Mouse (Mus musculus): ENCODE data around the gene Lcmt1.

The Lcmt1 gene

GRCm38 (mm10) chr7:123360185-123360584 is 9.4 kb upstream of the Lcmt1 start:
- DNase-seq (ENCODE audit: low spot score), result no peak

GRCm38 (mm10) chr7:123361229-123361980 is 8.2 kb upstream of the Lcmt1 start:
- DNase-seq (ENCODE audit: low spot score), result no peak

GRCm38 (mm10) chr7:123362806-123363205 is 6.8 kb upstream of the Lcmt1 start:
- no peak for DNase-seq (ENCODE audit: low spot score)

GRCm38 (mm10) chr7:123363971-123364370 is 5.6 kb upstream of the Lcmt1 start:
- DNase-seq (ENCODE audit: low spot score), result no peak

GRCm38 (mm10) chr7:123365876-123366741 is 3.5 kb upstream of the Lcmt1 start:
- DNase-seq (ENCODE audit: low spot score), result no peak

- DNase-seq (ENCODE audit: low spot score), result no peak
Measured at GRCm38 (mm10) chr7:123366806-123367205, 2.8 kb upstream of the Lcmt1 start.

- DNase-seq (ENCODE audit: low spot score), result no peak
Measured at GRCm38 (mm10) chr7:123367218-123368150, 2.1 kb upstream of the Lcmt1 start.

- DNase-seq (ENCODE audit: low spot score), result no peak
Measured at GRCm38 (mm10) chr7:123368187-123368586, 1.4 kb upstream of the Lcmt1 start.

- no peak for DNase-seq (ENCODE audit: low spot score)
Measured at GRCm38 (mm10) chr7:123368778-123369746, 522 bp upstream of the Lcmt1 start.

GRCm38 (mm10) chr7:123370700-123371099 is 1.1 kb downstream of the Lcmt1 start:
- DNase-seq (ENCODE audit: low spot score), result no peak

- DNase-seq (ENCODE audit: low spot score), result no peak
Measured at GRCm38 (mm10) chr7:123371501-123371900, 1.9 kb downstream of the Lcmt1 start.

GRCm38 (mm10) chr7:123377443-123378400 is 8.1 kb downstream of the Lcmt1 start:
- peak; percentile 71 for DNase-seq (ENCODE audit: low spot score)

GRCm38 (mm10) chr7:123385693-123386407 is 16.3 kb downstream of the Lcmt1 start:
- DNase-seq (ENCODE audit: low spot score), result no peak

- DNase-seq (ENCODE audit: low spot score), result no peak
Measured at GRCm38 (mm10) chr7:123389686-123390280, 20.2 kb downstream of the Lcmt1 start.

- no peak for DNase-seq (ENCODE audit: low spot score)
Measured at GRCm38 (mm10) chr7:123394271-123394670, 24.7 kb downstream of the Lcmt1 start.

- DNase-seq (ENCODE audit: low spot score), result no peak
Measured at GRCm38 (mm10) chr7:123396900-123397299, 27.3 kb downstream of the Lcmt1 start.

- DNase-seq (ENCODE audit: low spot score), result no peak
Measured at GRCm38 (mm10) chr7:123397369-123397768, 27.8 kb downstream of the Lcmt1 start.

GRCm38 (mm10) chr7:123397931-123398330 is 28.3 kb downstream of the Lcmt1 start:
- no peak for DNase-seq (ENCODE audit: low spot score)

- no peak for DNase-seq (ENCODE audit: low spot score)
Measured at GRCm38 (mm10) chr7:123398828-123399227, 29.2 kb downstream of the Lcmt1 start.

Measured in ovary, postnatal 10 days (tissue).